Mouse (Mus musculus): ENCODE data around the gene Trpt1. TPM values are rescaled to one million over a fixed set of nuclear protein-coding genes. Genes with fewer than 3 reads are reported as not detected.

Gene Trpt1
- polyA plus RNA-seq, 1 experiment from 2014 or later: 10.6 TPM

- peaks cover 5% of the 10 kb centered on the region for H3K4me1 ChIP-seq (replicated peaks; ENCODE audit: control insufficient read depth, insufficient read depth, low read length)
- WGBS: 29% methylated on average over 6 of the region's 6 CpGs
- DNase-seq (ENCODE audit: low spot score) (no peak), ATAC-seq (ENCODE audit: low FRiP score) (no peak)
- H3K27ac ChIP-seq (ENCODE audit: low read depth, low read length): no peak overlapping the region
- H3K9ac ChIP-seq (ENCODE audit: low read depth, low read length): no peak overlapping the region
- H3K36me3 ChIP-seq (ENCODE audit: control insufficient read depth, insufficient read depth, low read length): no peaks in the 10 kb centered on the region
- H3K4me3 ChIP-seq (ENCODE audit: low read depth, low read length): no peak overlapping the region
- peaks cover 8% of the 10 kb centered on the region for H3K27me3 ChIP-seq (ENCODE audit: control insufficient read depth, insufficient read depth, low read length)
- H3K9me3 ChIP-seq (ENCODE audit: control insufficient read depth, low read length): no peaks in the 10 kb centered on the region
- no peak overlapping the region for H3K4me2 ChIP-seq (replicated peaks; ENCODE audit: low read depth, low read length)
Measured at GRCm38 (mm10) chr19:6971644-6972043, 24.3 kb upstream of the Trpt1 start.

GRCm38 (mm10) chr19:6972247-6972917 lies 23.5 kb upstream of the Trpt1 start:
- ATAC-seq (ENCODE audit: low FRiP score): no peak
- Histone ChIP-seq H3K4me3 (ENCODE audit: low read depth, low read length) (no peak overlapping the region), H3K27ac (ENCODE audit: low read depth, low read length) (no peak overlapping the region), H3K9me3 (ENCODE audit: control insufficient read depth, low read length) (no peaks in the 10 kb centered on the region), H3K27me3 (ENCODE audit: control insufficient read depth, insufficient read depth, low read length) (peaks cover 8% of the 10 kb centered on the region), H3K4me1 (replicated peaks; ENCODE audit: control insufficient read depth, insufficient read depth, low read length) (peaks cover 8% of the 10 kb centered on the region), H3K36me3 (ENCODE audit: control insufficient read depth, insufficient read depth, low read length) (no peaks in the 10 kb centered on the region), H3K4me2 (replicated peaks; ENCODE audit: low read depth, low read length) (no peak overlapping the region), H3K9ac (ENCODE audit: low read depth, low read length) (no peak overlapping the region)
- no peak for DNase-seq (ENCODE audit: low spot score)
- WGBS: 77% methylated on average over 13 of the region's 13 CpGs

GRCm38 (mm10) chr19:6973581-6974190 lies 22.2 kb upstream of the Trpt1 start:
- 36% methylated on average over 12 of the region's 12 CpGs for WGBS
- no peaks in the 10 kb centered on the region for H3K9me3 ChIP-seq (ENCODE audit: control insufficient read depth, low read length)
- ATAC-seq (ENCODE audit: low FRiP score) (no peak), DNase-seq (ENCODE audit: low spot score) (no peak)
- H3K36me3 ChIP-seq (ENCODE audit: control insufficient read depth, insufficient read depth, low read length): peaks cover 7% of the 10 kb centered on the region; the same call in 1 of the 2 replicates
- peak overlapping the region; percentile 88 for H3K9ac ChIP-seq (ENCODE audit: low read depth, low read length)
- H3K27ac ChIP-seq (ENCODE audit: low read depth, low read length): 0 out of 2 replicates have a peak overlapping the region, but pooled peaks have one; percentile 93
- H3K4me1 ChIP-seq (replicated peaks; ENCODE audit: control insufficient read depth, insufficient read depth, low read length): peaks cover 12% of the 10 kb centered on the region
- H3K4me3 ChIP-seq (ENCODE audit: low read depth, low read length): peak overlapping the region; percentile 88
- peaks cover 8% of the 10 kb centered on the region for H3K27me3 ChIP-seq (ENCODE audit: control insufficient read depth, insufficient read depth, low read length)
- H3K4me2 ChIP-seq (replicated peaks; ENCODE audit: low read depth, low read length): peak overlapping the region; percentile 74

- Histone ChIP-seq H3K4me1 (replicated peaks; ENCODE audit: control insufficient read depth, insufficient read depth, low read length) (peaks cover 12% of the 10 kb centered on the region), H3K27me3 (ENCODE audit: control insufficient read depth, insufficient read depth, low read length) (peaks cover 2% of the 10 kb centered on the region), H3K9ac (ENCODE audit: low read depth, low read length) (peak within 1 kb of the TSS; percentile 88), H3K36me3 (ENCODE audit: control insufficient read depth, insufficient read depth, low read length) (peaks cover 7% of the 10 kb centered on the region; the same call in 1 of the 2 replicates), H3K4me3 (ENCODE audit: low read depth, low read length) (peak within 1 kb of the TSS; percentile 88), H3K4me2 (replicated peaks; ENCODE audit: low read depth, low read length) (peak within 1 kb of the TSS; percentile 91), H3K9me3 (ENCODE audit: control insufficient read depth, low read length) (no peaks in the 10 kb centered on the region), H3K27ac (ENCODE audit: low read depth, low read length) (peak within 1 kb of the TSS; percentile 93)
- DNase-seq (ENCODE audit: low spot score): peak; percentile 92
- WGBS: under 1% methylated on average over 69 of the region's 84 CpGs
- peak; percentile 69 for ATAC-seq (ENCODE audit: low FRiP score)
Measured at GRCm38 (mm10) chr19:6974211-6975205, 21.4 kb upstream of the Trpt1 start, which contains the start of gene Ppp1r14b. TSS of gene Ppp1r14b (plus strand) at chr19:6974968.

- peaks cover 7% of the 10 kb centered on the region; the same call in 1 of the 2 replicates for H3K36me3 ChIP-seq (ENCODE audit: control insufficient read depth, insufficient read depth, low read length)
- no peaks in the 10 kb centered on the region for H3K9me3 ChIP-seq (ENCODE audit: control insufficient read depth, low read length)
- 1% methylated on average over 16 of the region's 16 CpGs for WGBS
- DNase-seq (ENCODE audit: low spot score) (peak; percentile 82), ATAC-seq (ENCODE audit: low FRiP score) (no peak)
- peak within 1 kb of the TSS; percentile 91 for H3K4me2 ChIP-seq (replicated peaks; ENCODE audit: low read depth, low read length)
- peak within 1 kb of the TSS; percentile 88 for H3K4me3 ChIP-seq (ENCODE audit: low read depth, low read length)
- peak within 1 kb of the TSS; percentile 93 for H3K27ac ChIP-seq (ENCODE audit: low read depth, low read length)
- no peaks in the 10 kb centered on the region for H3K27me3 ChIP-seq (ENCODE audit: control insufficient read depth, insufficient read depth, low read length)
- H3K9ac ChIP-seq (ENCODE audit: low read depth, low read length): peak within 1 kb of the TSS; percentile 88
- peaks cover 8% of the 10 kb centered on the region for H3K4me1 ChIP-seq (replicated peaks; ENCODE audit: control insufficient read depth, insufficient read depth, low read length)
Measured at GRCm38 (mm10) chr19:6975537-6976521, 20.1 kb upstream of the Trpt1 start, which contains the start of gene Plcb3. TSS of gene Plcb3 (minus strand) at chr19:6976470.

GRCm38 (mm10) chr19:6977759-6978638 lies 17.9 kb upstream of the Trpt1 start:
- 86% methylated on average over 13 of the region's 13 CpGs for WGBS
- Histone ChIP-seq H3K4me1 (replicated peaks; ENCODE audit: control insufficient read depth, insufficient read depth, low read length) (peaks cover 11% of the 10 kb centered on the region), H3K36me3 (ENCODE audit: control insufficient read depth, insufficient read depth, low read length) (peaks cover 7% of the 10 kb centered on the region; the same call in 1 of the 2 replicates), H3K4me3 (ENCODE audit: low read depth, low read length) (peak overlapping the region; percentile 63; the same call in 1 of the 2 replicates), H3K9me3 (ENCODE audit: control insufficient read depth, low read length) (no peaks in the 10 kb centered on the region), H3K9ac (ENCODE audit: low read depth, low read length) (no peak overlapping the region; the same call in 1 of the 2 replicates), H3K4me2 (replicated peaks; ENCODE audit: low read depth, low read length) (peak overlapping the region; percentile 79), H3K27ac (ENCODE audit: low read depth, low read length) (peak overlapping the region; percentile 9; the same call in 1 of the 2 replicates), H3K27me3 (ENCODE audit: control insufficient read depth, insufficient read depth, low read length) (no peaks in the 10 kb centered on the region)
- no peak for DNase-seq (ENCODE audit: low spot score)
- no peak for ATAC-seq (ENCODE audit: low FRiP score)

- Histone ChIP-seq H3K36me3 (ENCODE audit: control insufficient read depth, insufficient read depth, low read length) (peaks cover 7% of the 10 kb centered on the region; the same call in 1 of the 2 replicates), H3K4me2 (replicated peaks; ENCODE audit: low read depth, low read length) (peak overlapping the region; percentile 79), H3K27ac (ENCODE audit: low read depth, low read length) (peak overlapping the region; percentile 93; the same call in 1 of the 2 replicates), H3K4me3 (ENCODE audit: low read depth, low read length) (peak overlapping the region; percentile 63), H3K9ac (ENCODE audit: low read depth, low read length) (no peak overlapping the region; the same call in 1 of the 2 replicates), H3K4me1 (replicated peaks; ENCODE audit: control insufficient read depth, insufficient read depth, low read length) (peaks cover 11% of the 10 kb centered on the region), H3K9me3 (ENCODE audit: control insufficient read depth, low read length) (no peaks in the 10 kb centered on the region), H3K27me3 (ENCODE audit: control insufficient read depth, insufficient read depth, low read length) (no peaks in the 10 kb centered on the region)
- DNase-seq (ENCODE audit: low spot score): no peak
- 57% methylated on average over 3 of the region's 3 CpGs for WGBS
- no peak for ATAC-seq (ENCODE audit: low FRiP score)
Measured at GRCm38 (mm10) chr19:6978639-6978974, 17.3 kb upstream of the Trpt1 start.
